Mouse (Mus musculus): ENCODE results near the gene Mif4gd.
A peak's percentile ranks its signal among the peaks of the same experiment; 100 is the strongest.

Mif4gd gene

DNA sequence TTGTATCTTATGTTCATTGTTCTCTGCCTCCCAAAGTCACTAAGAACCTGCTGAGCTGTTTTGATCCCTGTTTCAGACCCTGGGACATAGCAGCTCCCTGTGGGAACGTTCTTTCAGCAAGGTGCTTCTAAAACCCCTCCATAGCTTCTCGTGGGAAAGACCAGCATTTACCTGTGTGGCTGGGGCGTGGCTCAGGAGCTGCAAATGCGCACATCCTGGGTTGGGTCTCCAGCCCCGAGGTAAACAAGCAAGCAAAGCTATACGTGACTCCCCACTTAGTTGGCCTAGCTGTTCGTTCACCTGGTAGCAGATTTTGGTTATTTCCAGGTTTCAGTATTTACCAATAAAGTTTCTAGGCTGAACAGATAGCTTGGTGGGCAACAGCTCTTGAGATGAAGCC lies 19.5 kb upstream of the Mif4gd start:
- DNase-seq: no peak

DNA sequence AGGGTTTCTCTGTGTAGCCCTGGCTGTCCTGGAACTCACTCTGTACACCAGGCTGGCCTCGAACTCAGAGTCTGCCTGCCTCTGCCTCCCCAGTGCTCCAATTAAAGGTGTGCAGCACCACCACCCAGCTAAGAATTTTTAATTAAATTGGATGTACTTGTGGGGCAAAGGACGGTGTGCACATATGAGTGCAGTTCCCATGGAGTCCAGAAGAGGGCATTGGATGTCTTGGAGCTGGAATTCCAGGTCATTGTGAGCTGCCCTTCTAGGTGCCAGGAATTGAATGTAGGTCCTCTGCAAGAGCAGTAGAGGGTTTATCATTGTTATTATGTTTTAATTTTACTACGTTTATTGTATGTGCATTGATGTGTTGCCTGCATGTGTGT lies 18.7 kb upstream of the Mif4gd start:
- DNase-seq: peak; percentile 68

DNA sequence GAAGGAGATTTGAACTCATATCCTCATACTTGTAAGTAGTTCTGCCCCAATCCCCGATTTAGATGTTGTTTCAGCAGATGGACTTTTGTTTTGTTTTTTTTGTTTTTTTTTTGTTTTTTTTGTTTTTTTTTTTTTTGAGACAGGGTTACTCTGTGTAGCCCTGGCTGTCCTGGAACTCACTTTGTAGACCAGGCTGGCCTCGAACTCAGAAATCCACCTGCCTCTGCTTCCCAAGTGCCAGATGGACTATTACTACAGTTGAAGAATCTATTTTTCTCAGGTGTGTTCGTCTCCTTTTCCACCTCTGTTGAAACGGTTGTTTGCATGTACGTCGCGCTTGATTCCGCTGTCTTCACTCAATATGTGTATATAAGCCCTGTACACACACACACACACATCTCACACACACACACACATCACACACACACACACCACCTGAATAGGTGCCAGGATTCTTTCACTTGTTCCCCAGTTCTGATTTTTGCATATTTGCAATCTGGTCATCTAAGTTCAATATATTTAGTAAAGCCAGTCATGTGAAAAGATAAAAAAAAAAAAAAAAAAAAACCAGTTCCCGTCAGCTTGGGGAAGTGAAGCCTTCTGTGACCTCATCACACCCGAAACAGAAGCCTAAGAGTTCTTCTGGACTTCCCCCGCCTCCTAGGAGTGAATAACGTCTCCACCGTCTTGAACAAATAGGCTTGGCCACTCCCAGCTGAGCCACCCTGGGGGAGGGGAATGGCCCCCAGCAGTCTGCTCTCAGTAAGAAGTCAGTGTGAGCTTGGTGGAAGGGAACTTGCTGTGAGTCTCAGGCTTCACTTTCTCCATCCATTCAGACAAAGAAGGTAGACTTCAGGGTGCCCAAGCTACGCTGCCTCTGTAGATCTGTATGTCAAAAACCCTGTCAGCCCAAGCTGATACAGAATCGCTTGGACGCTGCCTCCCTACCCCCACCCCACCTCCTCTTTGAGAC lies 18.0 kb upstream of the Mif4gd start:
- DNase-seq: peak; percentile 57

DNA sequence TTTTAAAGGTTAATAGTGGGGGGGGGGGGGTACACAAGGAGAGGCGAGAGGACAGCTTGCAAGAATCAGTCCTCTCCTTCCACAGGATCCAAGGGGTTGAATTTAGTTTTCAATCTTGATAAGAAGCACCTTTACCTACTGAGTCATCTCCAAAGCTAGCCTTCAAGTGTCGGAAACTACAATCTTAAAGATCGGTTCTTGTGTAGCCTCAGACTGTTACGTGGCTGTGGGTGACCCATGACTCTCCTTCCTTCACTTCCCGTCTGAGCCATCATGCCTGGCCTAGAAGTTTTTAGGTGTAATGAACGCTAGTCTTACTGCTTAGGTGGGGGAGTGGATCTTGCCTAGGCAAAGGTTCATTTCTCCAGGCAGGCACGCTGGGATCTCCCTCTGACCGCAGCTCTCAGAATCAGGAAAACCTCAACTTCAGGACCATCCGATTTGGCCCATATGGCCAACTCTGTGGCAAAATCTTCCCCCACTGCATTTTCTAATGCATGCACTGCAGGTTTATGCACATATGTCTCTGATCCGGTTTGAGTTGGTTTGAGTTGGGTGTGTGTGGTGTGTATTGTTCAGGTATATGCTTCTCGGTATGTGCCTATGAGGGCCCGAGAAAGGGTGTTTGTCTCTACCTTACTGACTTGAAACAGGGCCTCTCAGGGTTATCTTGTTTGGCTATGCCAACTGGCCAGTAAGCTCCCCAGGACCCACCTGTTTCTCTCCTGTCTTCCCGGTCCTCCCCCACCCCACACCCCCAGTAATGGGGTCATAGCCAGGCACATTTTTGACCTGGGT lies 17.2 kb upstream of the Mif4gd start:
- no peak for DNase-seq

GRCm38 (mm10) chr11:115628465-115629101 lies 15.8 kb upstream of the Mif4gd start:
- DNase-seq: no peak

- peak; percentile 99 for DNase-seq
Observed at GRCm38 (mm10) chr11:115627705-115628464, 15.1 kb upstream of the Mif4gd start, which contains the start of gene Slc25a19. Gene Slc25a19, minus strand, starts transcription at chr11:115628295.

DNA sequence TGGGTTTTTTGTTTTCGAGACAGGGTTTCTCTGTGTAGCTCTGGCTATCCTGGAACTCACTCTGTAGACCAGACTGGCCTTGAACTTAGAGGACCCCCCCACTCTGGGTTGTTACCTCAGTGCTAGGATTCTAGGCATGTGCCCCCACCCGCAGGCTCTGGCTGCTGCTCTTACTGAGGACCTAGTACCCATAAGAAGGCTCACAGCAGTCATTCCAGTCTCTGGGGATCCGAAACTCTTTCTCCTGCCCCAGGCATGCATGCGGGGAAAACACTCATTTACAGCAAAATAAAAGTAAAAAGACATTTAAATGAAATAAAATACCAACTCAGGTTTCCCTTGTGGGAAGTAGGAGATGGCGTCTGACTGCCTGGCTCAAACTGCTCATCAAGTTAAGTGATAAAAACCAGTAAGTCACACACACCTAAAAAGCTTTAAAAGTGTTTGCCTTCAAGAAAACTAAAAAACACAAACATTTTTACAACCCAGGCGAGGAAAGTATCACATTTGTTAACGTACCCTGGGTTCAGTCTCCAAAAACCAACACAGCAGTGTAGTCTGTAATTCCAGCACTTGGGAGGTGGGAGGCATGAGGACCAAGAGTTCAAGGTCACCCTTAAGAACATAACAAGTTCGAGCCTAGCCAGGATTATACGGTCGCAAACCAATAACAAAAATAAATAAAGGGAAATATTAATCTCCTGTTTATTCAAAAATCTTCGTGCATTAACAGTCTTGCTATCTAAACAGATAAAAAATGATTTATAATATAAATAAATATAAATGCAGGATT lies 14.3 kb upstream of the Mif4gd start:
- no peak for DNase-seq

DNA sequence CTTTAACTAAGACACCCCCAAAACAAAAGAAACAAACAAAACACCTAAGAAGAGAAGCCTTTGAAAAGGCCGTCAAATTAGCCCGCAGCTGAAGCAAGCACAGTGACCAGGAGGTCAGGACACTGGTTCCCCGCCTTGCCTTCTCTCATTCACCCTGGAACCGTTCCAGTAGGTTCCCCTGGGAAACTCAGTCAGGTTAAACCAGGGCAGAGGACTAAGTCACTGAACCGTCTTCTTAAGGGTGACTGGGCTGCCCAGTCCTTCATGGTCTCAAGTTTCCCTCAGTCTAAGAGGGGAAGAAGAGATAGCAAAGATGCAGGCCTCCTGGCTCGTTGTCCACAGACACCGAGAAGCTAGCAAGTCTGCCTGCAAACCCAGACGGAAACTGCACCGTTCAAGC lies 13.1 kb upstream of the Mif4gd start:
- no peak for DNase-seq

GRCm38 (mm10) chr11:115623487-115624070 lies 10.8 kb upstream of the Mif4gd start:
- DNase-seq: no peak

DNA sequence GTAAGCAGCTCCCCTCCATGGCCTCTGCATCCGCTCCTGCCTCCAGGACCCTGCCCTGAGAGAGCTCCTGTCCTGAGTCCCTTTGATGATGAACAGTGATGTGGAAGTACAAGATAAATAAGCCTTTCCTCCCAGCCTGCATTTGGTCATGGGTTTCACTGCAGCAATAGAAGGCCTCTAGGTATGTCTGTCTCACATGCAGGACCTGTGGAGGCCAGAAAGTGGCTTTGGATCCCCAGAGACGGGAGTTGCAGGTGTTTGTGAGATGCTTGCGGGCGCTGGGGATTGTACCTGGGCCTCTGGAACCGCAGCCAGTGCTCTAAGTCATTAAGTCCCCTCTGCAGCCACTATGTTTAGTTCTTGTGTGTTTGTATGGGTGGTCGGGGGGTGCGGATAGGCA lies 7.2 kb upstream of the Mif4gd start:
- no peak for DNase-seq

- no peak for DNase-seq
Observed at GRCm38 (mm10) chr11:115618732-115619516, 6.2 kb upstream of the Mif4gd start.

- DNase-seq: no peak
Observed at GRCm38 (mm10) chr11:115618001-115618400, 5.2 kb upstream of the Mif4gd start.

- DNase-seq: no peak
Observed at GRCm38 (mm10) chr11:115616893-115617292, 4.1 kb upstream of the Mif4gd start.

GRCm38 (mm10) chr11:115616371-115616770 lies 3.6 kb upstream of the Mif4gd start:
- no peak for DNase-seq

- DNase-seq: no peak
Observed at GRCm38 (mm10) chr11:115615875-115616274, 3.1 kb upstream of the Mif4gd start.

DNA sequence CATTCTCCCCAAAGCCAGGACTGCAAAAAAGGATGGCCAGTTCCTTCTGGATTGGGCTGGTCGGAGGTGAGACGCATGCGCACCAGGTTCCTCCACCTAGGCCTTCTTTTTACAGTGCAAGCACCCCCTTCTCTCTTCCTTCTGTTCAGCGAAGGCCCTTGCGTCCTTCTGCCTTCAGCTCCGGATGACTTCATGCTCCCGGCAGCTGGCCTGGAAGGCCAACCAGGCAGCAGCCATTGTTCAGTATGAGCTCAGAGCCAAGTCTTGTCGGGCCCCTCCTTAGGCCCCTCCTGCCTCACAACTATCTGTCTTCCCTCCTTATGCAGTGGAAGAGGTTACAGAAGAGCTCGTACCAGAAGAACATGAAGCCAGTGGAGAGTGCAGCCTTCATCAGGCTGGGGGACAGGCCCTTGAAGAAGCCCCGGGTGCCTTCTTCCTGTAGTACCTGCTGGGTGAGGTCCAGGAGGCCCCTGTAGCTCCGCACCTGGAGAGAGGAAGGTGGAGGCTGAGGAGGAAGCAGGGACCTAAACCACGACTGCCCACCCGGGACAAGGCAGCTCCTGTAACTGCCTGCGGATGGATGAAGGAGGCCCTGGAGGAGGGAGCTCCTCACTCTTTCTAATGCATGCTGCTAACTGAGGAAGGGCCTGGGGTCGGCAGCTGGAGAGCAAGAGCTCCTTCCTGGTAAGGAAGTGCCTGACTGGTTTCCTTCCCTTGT lies 2.5 kb upstream of the Mif4gd start:
- DNase-seq: no peak

GRCm38 (mm10) chr11:115614346-115615107 lies 1.8 kb upstream of the Mif4gd start:
- DNase-seq: no peak

DNA sequence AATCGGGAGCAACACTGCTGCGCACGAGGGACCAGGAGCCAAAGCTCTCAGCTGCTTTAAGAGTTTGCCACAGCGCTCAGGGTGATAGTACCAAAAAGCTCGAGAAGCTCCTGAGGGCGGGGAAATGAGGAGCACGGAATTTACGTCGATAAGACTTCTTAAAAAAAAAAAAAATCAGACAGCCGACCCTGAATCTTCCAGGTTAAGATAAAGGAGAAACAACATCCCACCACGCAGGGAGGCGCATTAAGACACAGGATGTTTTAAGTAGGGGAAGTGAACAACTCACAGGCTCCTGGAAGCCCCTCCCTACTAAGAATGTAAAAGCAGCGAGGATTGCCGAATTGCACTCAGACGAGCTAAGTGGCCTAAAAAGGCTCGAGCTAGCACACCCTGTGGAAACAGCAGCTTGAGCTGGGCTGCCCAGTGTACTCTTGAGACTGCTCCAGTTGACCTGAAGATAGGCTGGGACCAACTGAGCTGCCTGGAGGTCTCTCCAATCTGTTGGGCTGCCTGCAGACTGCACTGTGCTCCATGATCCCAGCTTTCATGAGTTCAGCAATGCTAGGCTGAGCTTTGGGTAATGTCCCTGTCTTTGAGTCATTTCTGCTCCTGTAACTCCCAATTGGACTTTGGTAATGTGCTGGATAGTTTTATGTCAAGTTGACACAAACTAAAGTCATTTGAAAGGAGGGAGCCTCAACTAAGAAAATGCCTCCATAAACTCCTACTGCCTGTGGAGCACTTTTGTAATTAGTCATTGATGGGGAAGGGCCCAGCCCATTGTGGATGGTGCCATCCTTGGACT lies 573 bp upstream of the Mif4gd start:
- peak; percentile 48 for DNase-seq

Data from lung, postnatal 14 days (tissue).